Mouse (Mus musculus) forebrain, postnatal 0 days (tissue): Measurements from ENCODE around the gene Gm5767. TPM values are rescaled to one million over a fixed set of nuclear protein-coding genes. Genes with fewer than 3 reads are reported as not detected.

ENCODE experiments used
- ATAC-seq: fragments of 200-750 bp; cut with Nextera tagmentation; 2 replicates; pipeline ENCODE4 v1.8.0; 2017; ENCODE audit warnings: mild to moderate bottlenecking, moderate library complexity
- DNase-seq: peaks from one replicate; pipeline ENCODE4 v3.0.0-alpha.2; 2015
- H3K27ac ChIP-seq: fragments of 300-500 bp; sonication (generic); 2 replicates; pipeline ENCODE4 v1.5.1; 2014; ENCODE audit warnings: low read depth, mild to moderate bottlenecking, antibody characterized with exemption, low read length, moderate library complexity, mixed read lengths
- H3K27me3 ChIP-seq: fragments of 300-500 bp; sonication (generic); 2 replicates; pipeline ENCODE4 v1.6.1; 2014; ENCODE audit warnings: mild to moderate bottlenecking, low read length, mixed read lengths; ENCODE audit not compliant: insufficient read depth
- H3K36me3 ChIP-seq: fragments of 300-500 bp; sonication (generic); 2 replicates; pipeline ENCODE4 v1.6.1; 2014; ENCODE audit warnings: mild to moderate bottlenecking, moderate library complexity; ENCODE audit not compliant: insufficient read depth
- H3K4me1 ChIP-seq: fragments of 300-500 bp; sonication (generic); 2 replicates; pipeline ENCODE4 v1.6.1; 2014; ENCODE audit warnings: antibody characterized with exemption; ENCODE audit not compliant: insufficient read depth
- H3K4me2 ChIP-seq: fragments of 300-500 bp; sonication (generic); 2 replicates; pipeline ENCODE4 v1.6.1; 2014; ENCODE audit warnings: low read depth, mild to moderate bottlenecking, moderate library complexity
- H3K4me3 ChIP-seq: fragments of 300-500 bp; sonication (generic); 2 replicates; pipeline ENCODE4 v1.5.1; 2014; ENCODE audit warnings: low read depth, low read length, mixed read lengths
- H3K9ac ChIP-seq: fragments of 300-500 bp; sonication (generic); 2 replicates; pipeline ENCODE4 v1.6.1; 2014; ENCODE audit warnings: mild to moderate bottlenecking
- H3K9me3 ChIP-seq: fragments of 300-500 bp; sonication (generic); 2 replicates; pipeline ENCODE4 v1.6.1; 2016; ENCODE audit warnings: low read length
- CTCF ChIP-seq: sonication (generic); IDR thresholded peaks from 2 replicates; pipeline ENCODE4 v1.5.1; 2016; ENCODE audit warnings: antibody characterized with exemption, control low read depth, low read depth
- WGBS: fragments of 180-500 bp; shearing (Covaris S2); extraction: QIAGEN DNeasy Blood & Tissue Kit; methylation state at CpG from one replicate; pipeline ENCODE4 v1.1.7; 2014; 5-methylcytosine and 5-hydroxymethylcytosine counted together
- polyA plus RNA-seq: library from polyadenylated mRNA; unstranded; fragments of >200 nt; fragmentation: Nextera tagmentation; extraction: Ambion mirVana; gene quantifications from 2 replicates; pipeline ENCODE4 v1.2.1, GENCODE M21; 2015
- total RNA-seq: library from RNA; depleted of rRNA; stranded (reverse); fragments of >200 nt; gene quantifications from 2 replicates; pipeline ENCODE4 v1.2.3, GENCODE M21; 2014

The Gm5767 gene
- total and polyA plus RNA-seq, 2 experiments from 2014 or later = not detected

DNA sequence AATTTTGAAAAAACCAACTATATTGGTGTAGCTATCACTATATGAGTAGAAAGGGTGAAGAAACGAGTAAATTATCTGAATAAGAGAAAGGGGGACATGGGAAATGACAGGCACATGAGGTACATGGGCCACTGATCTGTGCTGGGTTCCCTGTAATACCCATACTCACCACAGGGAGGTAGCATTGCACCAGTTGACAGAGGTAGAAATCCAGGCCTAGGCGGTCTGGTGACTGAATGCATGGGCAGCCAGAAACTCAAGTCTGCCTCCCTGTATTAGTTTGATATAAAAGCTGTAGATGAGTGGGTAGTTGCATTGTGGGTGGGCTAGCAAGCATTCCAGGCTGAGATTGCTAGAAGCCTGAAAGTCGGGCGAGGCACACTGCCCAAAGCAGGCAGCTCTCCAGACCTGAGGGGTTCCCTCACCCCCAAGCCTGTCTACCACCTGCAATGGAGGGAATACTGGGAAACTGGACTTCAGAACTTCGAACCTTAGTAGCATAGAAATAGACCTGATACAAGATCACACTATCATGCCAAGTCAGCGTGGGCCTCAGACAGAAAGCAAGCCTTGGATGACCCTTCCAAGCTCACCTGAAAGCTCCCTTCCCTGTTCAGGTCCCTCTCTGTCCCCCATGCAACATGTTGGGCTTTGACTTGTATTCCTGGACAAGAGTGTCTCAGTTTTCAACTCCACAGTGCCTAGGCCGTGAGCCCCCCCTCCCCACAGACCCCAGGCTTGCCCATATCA, 5.7 kb downstream of the Gm5767 start:
- no peaks in the 10 kb centered on the region for H3K4me1 ChIP-seq
- H3K4me2 ChIP-seq = no peak overlapping the region
- no peaks in the 10 kb centered on the region for H3K27me3 ChIP-seq
- H3K4me3 ChIP-seq = no peak overlapping the region
- no peaks in the 10 kb centered on the region for H3K9me3 ChIP-seq
- WGBS = 66% methylated on average over 7 of the region's 7 CpGs
- DNase-seq (peak; percentile 82), ATAC-seq (peak; percentile 72)
- H3K27ac ChIP-seq = no peak overlapping the region
- peak; percentile 93 for TF ChIP-seq CTCF
- no peak overlapping the region for H3K9ac ChIP-seq
- H3K36me3 ChIP-seq = peaks cover 31% of the 10 kb centered on the region

DNA sequence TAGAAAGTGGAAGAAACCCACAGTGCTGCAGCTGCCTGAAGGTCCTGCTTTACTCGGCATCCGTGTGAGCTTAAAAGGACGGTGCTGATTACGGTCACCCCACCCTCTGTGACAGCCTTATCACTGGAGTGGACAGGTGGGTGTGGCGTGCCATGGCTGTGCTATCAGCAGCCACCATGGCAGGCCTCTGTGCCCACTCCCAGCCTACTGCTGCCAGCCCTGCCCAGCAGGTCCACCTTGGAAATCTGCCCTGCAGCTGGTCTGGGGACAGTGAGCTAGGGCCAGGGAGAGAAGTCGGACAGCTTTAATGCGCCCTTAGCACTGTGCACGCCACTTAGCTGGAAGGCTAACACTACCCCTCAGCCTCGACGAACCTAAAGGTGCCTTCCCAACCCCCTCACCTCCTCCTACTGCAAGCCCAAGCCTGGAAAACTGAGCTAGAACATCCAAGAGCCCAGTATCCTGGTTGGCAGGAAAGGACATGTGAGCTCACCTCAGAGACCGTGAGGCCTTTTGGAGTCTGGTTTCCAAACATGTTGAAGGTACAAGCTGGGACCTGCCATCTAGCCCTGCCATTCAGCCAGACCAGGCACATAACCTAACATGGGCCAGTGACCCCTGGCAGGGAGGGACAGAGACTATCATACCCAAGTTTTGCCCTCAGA, 6.4 kb downstream of the Gm5767 start:
- no peaks in the 10 kb centered on the region for H3K9me3 ChIP-seq
- H3K4me3 ChIP-seq = no peak overlapping the region
- no peak for DNase-seq
- no peak overlapping the region for H3K27ac ChIP-seq
- H3K36me3 ChIP-seq = peaks cover 38% of the 10 kb centered on the region
- H3K9ac ChIP-seq = no peak overlapping the region
- no peaks in the 10 kb centered on the region for H3K27me3 ChIP-seq
- WGBS = 84% methylated on average over 11 of the region's 11 CpGs
- 0 out of 2 replicates have a peak, but pooled peaks have one; percentile 2 for ATAC-seq
- H3K4me1 ChIP-seq = no peaks in the 10 kb centered on the region
- no peak overlapping the region for H3K4me2 ChIP-seq
- no peak for TF ChIP-seq CTCF

DNA sequence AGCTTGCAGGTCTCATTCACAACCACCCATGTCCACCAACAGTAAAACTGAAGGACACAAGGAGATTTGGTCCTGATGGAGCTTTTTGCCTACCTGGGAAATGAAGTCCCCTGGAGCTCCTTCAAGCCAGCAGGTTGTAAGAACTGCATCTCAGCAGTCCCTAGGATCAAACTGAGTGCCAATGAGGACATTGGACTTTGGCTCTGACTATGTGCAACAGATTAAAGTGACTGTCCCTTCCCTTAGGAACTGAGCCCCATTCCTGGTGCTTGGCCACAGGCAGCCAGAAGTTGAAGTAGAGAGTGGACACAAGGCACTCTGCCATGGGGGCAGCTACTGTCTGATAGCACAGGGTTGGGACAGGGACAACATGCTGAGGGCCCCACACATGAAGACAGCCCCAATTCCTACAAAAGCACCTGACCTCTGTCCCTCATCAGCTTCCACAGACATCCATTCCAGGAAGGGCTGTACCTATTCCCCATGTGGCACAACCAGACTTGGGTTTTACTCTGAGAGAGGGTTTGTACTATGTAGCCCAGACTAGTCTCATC, 7.1 kb downstream of the Gm5767 start:
- TF ChIP-seq CTCF = no peak
- Histone ChIP-seq H3K27me3 (no peaks in the 10 kb centered on the region), H3K27ac (no peak overlapping the region), H3K9ac (no peak overlapping the region), H3K4me2 (no peak overlapping the region), H3K9me3 (no peaks in the 10 kb centered on the region), H3K4me3 (no peak overlapping the region), H3K36me3 (peaks cover 44% of the 10 kb centered on the region), H3K4me1 (no peaks in the 10 kb centered on the region)
- ATAC-seq (no peak), DNase-seq (no peak)

DNA sequence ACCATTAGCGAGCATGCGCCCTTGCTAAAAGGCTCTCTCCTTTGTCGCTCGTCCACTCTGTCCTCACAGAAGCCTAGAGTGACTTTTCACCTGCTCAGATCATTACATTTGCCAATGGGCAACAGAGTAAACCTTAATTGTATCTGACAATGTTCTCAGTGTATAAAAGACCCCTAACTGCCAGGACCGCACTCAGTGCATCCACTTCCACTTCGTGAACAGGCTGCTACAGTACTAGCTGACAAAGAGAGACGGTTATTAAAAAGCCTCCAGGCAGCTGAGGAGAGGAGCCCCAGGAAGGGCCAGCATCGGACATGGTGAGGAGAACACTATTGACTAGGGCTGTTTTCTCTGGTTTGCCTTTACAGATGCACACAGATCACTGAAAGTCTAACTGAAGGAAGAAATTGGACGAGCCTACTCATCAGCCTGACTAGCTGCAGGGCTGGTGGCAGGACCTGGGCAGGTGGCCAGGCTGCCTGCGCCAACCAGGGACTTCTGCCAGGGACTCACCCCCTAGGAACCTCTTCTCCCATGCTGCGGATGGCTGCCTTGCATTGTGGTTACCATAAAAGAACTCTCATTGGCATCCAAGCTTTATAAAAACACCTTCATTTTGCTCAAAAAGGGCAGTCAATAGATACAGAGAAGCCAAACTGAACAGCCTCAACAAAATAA, 9.5 kb downstream of the Gm5767 start:
- H3K36me3 ChIP-seq = peaks cover 65% of the 10 kb centered on the region
- H3K27ac ChIP-seq = 0 out of 2 replicates have a peak overlapping the region, but pooled peaks have one; percentile 15
- DNase-seq (peak; percentile 61), ATAC-seq (peak; percentile 64)
- no peak overlapping the region for H3K4me2 ChIP-seq
- 60% methylated on average over 11 of the region's 11 CpGs for WGBS
- no peaks in the 10 kb centered on the region for H3K4me1 ChIP-seq
- H3K27me3 ChIP-seq = no peaks in the 10 kb centered on the region
- no peak overlapping the region for H3K4me3 ChIP-seq
- TF ChIP-seq CTCF = no peak
- H3K9me3 ChIP-seq = no peaks in the 10 kb centered on the region
- H3K9ac ChIP-seq = no peak overlapping the region

DNA sequence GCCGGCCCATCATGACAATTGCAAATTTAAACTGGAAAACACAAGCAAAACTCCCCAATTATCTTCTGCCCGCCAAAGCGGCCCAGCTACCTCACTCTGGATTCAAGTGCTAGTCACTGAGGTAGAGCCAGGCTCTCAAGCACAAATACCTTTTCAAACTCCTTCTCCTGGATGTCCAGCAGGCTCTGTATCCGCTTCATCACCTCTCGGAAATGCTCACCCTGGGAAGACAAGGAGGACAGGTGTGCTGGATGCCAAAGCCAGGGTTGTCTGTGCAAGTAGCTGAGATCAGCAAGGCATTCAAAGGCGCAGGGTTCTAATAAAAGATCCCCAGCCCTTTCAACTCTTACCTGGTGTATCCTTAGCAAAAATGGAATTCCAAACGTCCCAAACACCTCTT, 10.6 kb downstream of the Gm5767 start:
- H3K36me3 ChIP-seq = peaks cover 72% of the 10 kb centered on the region
- no peak overlapping the region for H3K4me3 ChIP-seq
- DNase-seq (no peak), ATAC-seq (no peak)
- H3K9ac ChIP-seq = no peak overlapping the region
- no peaks in the 10 kb centered on the region for H3K27me3 ChIP-seq
- H3K4me1 ChIP-seq = no peaks in the 10 kb centered on the region
- H3K27ac ChIP-seq = no peak overlapping the region
- no peaks in the 10 kb centered on the region for H3K9me3 ChIP-seq
- TF ChIP-seq CTCF = no peak
- 91% methylated on average over 7 of the region's 7 CpGs for WGBS
- H3K4me2 ChIP-seq = no peak overlapping the region

DNA sequence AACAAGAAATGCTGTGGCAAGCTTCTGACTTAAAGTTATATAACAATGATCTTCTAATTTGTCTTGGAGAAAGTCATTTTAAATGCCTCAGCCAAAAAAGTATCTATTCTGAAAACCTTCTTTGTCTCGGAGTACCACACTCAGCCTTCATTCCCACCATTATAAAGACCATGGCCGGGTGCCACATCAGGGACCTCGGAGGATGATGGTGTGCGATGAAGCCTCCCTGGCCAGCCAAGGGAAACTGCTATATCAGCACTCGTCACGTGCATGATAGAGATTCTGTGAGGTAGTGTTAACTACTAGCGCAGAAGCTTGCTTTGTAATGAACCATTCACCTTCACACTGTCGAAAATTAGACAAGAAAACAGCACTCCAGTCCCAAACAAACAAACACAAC, 19.0 kb downstream of the Gm5767 start:
- no peak overlapping the region for H3K4me2 ChIP-seq
- no peak overlapping the region for H3K9ac ChIP-seq
- H3K36me3 ChIP-seq = peaks cover 90% of the 10 kb centered on the region
- no peak for ATAC-seq
- no peak for DNase-seq
- no peaks in the 10 kb centered on the region for H3K4me1 ChIP-seq
- WGBS = 80% methylated on average over 8 of the region's 8 CpGs
- no peak overlapping the region for H3K4me3 ChIP-seq
- no peak for TF ChIP-seq CTCF
- no peaks in the 10 kb centered on the region for H3K27me3 ChIP-seq
- no peaks in the 10 kb centered on the region for H3K9me3 ChIP-seq
- H3K27ac ChIP-seq = no peak overlapping the region
